Mouse (Mus musculus): ENCODE measurements at regions not wholly inside any gene's neighbourhood (a gene's known extent, or its start where the extent isn't known, plus 50 kb on each side); places are given as distances from the start of the nearest gene placed in this dataset.
"Not testable (repeated sequence)": the region's sequence is repeated elsewhere in the genome, so short reads cannot be mapped to it uniquely, and the experiment has no call there.

DNA sequence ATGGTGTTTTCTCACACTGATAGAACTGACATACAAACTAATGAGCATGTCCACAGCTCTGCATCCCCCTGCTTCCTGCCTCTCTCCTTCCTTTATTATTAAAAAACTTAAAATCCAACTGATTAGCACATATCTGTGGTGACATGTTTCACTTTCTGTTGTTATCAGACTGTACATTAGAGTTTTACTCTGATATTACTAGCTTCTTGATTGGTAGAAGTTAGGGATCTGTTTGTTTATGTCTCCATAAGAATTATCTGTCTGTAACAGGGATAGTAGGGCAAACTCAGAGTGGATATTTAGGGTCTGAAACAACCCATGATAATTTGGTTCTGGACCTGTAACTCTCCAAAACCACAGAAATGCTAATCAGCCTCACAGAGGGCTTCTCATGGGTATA is 358.6 kb downstream of the Dync2h1 start:
- DNase-seq (ENCODE audit: low spot score) (no peak), ATAC-seq (ENCODE audit: insufficient read depth, low read depth) (no peak)
- H3K9me3 ChIP-seq (replicated peaks; ENCODE audit: control insufficient read depth, low read length), result no peaks in the 10 kb centered on the region
- no peaks in the 10 kb centered on the region for H3K4me1 ChIP-seq (ENCODE audit: control insufficient read depth, insufficient read depth)
- no peak overlapping the region for H3K27ac ChIP-seq (ENCODE audit: low read depth)
- no peaks in the 10 kb centered on the region for H3K36me3 ChIP-seq (replicated peaks; ENCODE audit: control insufficient read depth, insufficient read depth, low read length)
- H3K9ac ChIP-seq (replicated peaks; ENCODE audit: low read depth, low read length), result no peak overlapping the region
- no peaks in the 10 kb centered on the region for H3K27me3 ChIP-seq (ENCODE audit: control insufficient read depth, insufficient read depth, low read length)
- H3K4me2 ChIP-seq (ENCODE audit: low read depth, low read length), result no peak overlapping the region
- no peak for TF ChIP-seq CTCF (IDR thresholded peaks at IDR 0.05; ENCODE audit: low read depth)
- no peak for TF ChIP-seq EP300 (IDR thresholded peaks at IDR 0.05; ENCODE audit: low read depth)
- no peak overlapping the region for H3K4me3 ChIP-seq (ENCODE audit: low read depth, low read length)

DNA sequence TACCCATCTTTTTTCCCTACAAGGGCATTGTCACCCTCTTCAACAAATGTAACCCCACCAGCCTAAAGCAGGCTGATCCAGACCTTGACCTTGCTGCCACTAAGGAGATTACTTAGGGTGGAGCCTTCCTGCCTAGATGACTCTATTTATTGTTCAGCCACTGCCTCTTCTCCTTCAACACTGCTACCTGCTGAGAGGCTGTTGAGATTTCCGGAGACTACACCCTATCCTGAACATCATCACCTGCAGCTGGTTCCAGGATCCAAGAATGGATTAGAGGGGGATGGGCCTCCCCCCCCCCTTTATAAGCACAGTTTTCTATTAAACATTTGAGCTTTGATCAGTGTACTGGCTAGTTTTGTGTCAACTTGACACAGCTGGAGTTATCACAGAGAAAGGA is 360.3 kb downstream of the Dync2h1 start:
- not testable (repeated sequence) for H3K27me3 ChIP-seq (ENCODE audit: control insufficient read depth, insufficient read depth, low read length); H3K36me3 ChIP-seq (replicated peaks; ENCODE audit: control insufficient read depth, insufficient read depth, low read length); H3K4me3 ChIP-seq (ENCODE audit: low read depth, low read length); H3K9me3 ChIP-seq (replicated peaks; ENCODE audit: control insufficient read depth, low read length); H3K27ac ChIP-seq (ENCODE audit: low read depth); DNase-seq (ENCODE audit: low spot score); H3K9ac ChIP-seq (replicated peaks; ENCODE audit: low read depth, low read length); H3K4me1 ChIP-seq (ENCODE audit: control insufficient read depth, insufficient read depth); H3K4me2 ChIP-seq (ENCODE audit: low read depth, low read length); ATAC-seq (ENCODE audit: insufficient read depth, low read depth)
- 43% methylated on average over 1 of the region's 1 CpGs for WGBS

DNA sequence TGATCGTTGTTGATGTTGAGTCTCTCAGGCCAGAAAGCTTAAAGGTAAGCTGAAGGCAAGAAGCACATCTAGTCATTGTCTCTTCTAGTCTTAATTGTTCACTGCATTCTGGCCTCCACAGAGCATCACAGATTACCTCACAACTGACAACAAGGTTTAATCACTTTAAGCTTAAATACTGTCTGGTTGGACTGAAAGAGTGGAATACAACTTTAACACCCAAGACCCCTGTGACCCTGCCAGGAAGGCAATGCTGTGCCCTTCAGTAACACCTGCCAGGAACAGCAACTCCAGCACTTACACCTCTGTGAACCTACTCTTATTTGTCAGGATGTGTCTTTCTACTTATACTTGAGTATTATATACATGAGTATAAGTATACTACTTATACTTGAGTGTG is 360.7 kb downstream of the Dync2h1 start:
- no peak for DNase-seq (ENCODE audit: low spot score)
- H3K4me1 ChIP-seq (ENCODE audit: control insufficient read depth, insufficient read depth), result no peaks in the 10 kb centered on the region
- no peak overlapping the region for H3K4me2 ChIP-seq (ENCODE audit: low read depth, low read length)
- H3K9me3 ChIP-seq (replicated peaks; ENCODE audit: control insufficient read depth, low read length), result no peaks in the 10 kb centered on the region
- H3K9ac ChIP-seq (replicated peaks; ENCODE audit: low read depth, low read length), result no peak overlapping the region
- H3K36me3 ChIP-seq (replicated peaks; ENCODE audit: control insufficient read depth, insufficient read depth, low read length), result no peaks in the 10 kb centered on the region
- no peak for TF ChIP-seq EP300 (IDR thresholded peaks at IDR 0.05; ENCODE audit: low read depth)
- no peak for TF ChIP-seq CTCF (IDR thresholded peaks at IDR 0.05; ENCODE audit: low read depth)
- no peak for ATAC-seq (ENCODE audit: insufficient read depth, low read depth)
- H3K27me3 ChIP-seq (ENCODE audit: control insufficient read depth, insufficient read depth, low read length), result no peaks in the 10 kb centered on the region
- no peak overlapping the region for H3K27ac ChIP-seq (ENCODE audit: low read depth)
- 64% methylated on average over 1 of the region's 1 CpGs for WGBS
- H3K4me3 ChIP-seq (ENCODE audit: low read depth, low read length), result no peak overlapping the region

- no peaks in the 10 kb centered on the region for H3K4me1 ChIP-seq (ENCODE audit: control insufficient read depth, insufficient read depth)
- no peak overlapping the region for H3K4me2 ChIP-seq (ENCODE audit: low read depth, low read length)
- H3K27me3 ChIP-seq (ENCODE audit: control insufficient read depth, insufficient read depth, low read length), result no peaks in the 10 kb centered on the region
- TF ChIP-seq EP300 (IDR thresholded peaks at IDR 0.05; ENCODE audit: low read depth) (no peak), CTCF (IDR thresholded peaks at IDR 0.05; ENCODE audit: low read depth) (no peak)
- DNase-seq (ENCODE audit: low spot score) (no peak), ATAC-seq (ENCODE audit: insufficient read depth, low read depth) (no peak)
- H3K9ac ChIP-seq (replicated peaks; ENCODE audit: low read depth, low read length), result no peak overlapping the region
- H3K9me3 ChIP-seq (replicated peaks; ENCODE audit: control insufficient read depth, low read length), result no peaks in the 10 kb centered on the region
- no peak overlapping the region for H3K4me3 ChIP-seq (ENCODE audit: low read depth, low read length)
- H3K27ac ChIP-seq (ENCODE audit: low read depth), result no peak overlapping the region
- WGBS, result 27% methylated on average over 2 of the region's 2 CpGs
- no peaks in the 10 kb centered on the region for H3K36me3 ChIP-seq (replicated peaks; ENCODE audit: control insufficient read depth, insufficient read depth, low read length)
Observed at GRCm38 (mm10) chr9:6776671-6777070, 407.6 kb downstream of the Dync2h1 start.

DNA sequence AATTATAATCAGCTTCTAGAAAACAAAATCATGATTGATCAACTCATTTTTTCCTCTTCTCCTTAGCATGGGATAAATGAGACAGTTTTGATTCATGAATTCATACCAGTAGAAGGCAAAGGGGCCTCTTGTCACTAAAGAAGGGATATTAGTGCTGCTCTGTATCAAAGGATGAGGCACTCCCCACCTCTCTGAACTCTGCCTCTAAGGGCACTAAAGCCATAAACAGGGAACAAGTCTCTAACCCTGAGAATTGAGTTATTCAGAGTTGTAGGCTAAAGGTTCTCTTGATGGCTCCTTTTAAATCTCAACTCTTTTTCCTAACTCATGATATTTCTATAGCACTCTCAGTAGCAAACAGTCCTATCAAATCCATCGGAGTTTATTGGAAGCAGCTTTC is 442.8 kb downstream of the Dync2h1 start:
- no peak for DNase-seq (ENCODE audit: low spot score)

GRCm38 (mm10) chr9:6736411-6736810 is 447.8 kb downstream of the Dync2h1 start:
- 81% methylated on average over 1 of the region's 1 CpGs for WGBS
- Histone ChIP-seq H3K36me3 (replicated peaks; ENCODE audit: control insufficient read depth, insufficient read depth, low read length) (no peaks in the 10 kb centered on the region), H3K9ac (replicated peaks; ENCODE audit: low read depth, low read length) (no peak overlapping the region), H3K4me3 (ENCODE audit: low read depth, low read length) (no peak overlapping the region), H3K4me2 (ENCODE audit: low read depth, low read length) (no peak overlapping the region), H3K27me3 (ENCODE audit: control insufficient read depth, insufficient read depth, low read length) (no peaks in the 10 kb centered on the region), H3K9me3 (replicated peaks; ENCODE audit: control insufficient read depth, low read length) (no peaks in the 10 kb centered on the region), H3K27ac (ENCODE audit: low read depth) (no peak overlapping the region), H3K4me1 (ENCODE audit: control insufficient read depth, insufficient read depth) (no peaks in the 10 kb centered on the region)
- TF ChIP-seq CTCF (IDR thresholded peaks at IDR 0.05; ENCODE audit: low read depth), result no peak
- TF ChIP-seq EP300 (IDR thresholded peaks at IDR 0.05; ENCODE audit: low read depth), result no peak
- ATAC-seq (ENCODE audit: insufficient read depth, low read depth) (no peak), DNase-seq (ENCODE audit: low spot score) (no peak)

More for the DNA sequence above, 442.8 kb downstream of the Dync2h1 start:
- Histone ChIP-seq H3K9ac (replicated peaks; ENCODE audit: low read depth, low read length) (no peak overlapping the region), H3K27ac (ENCODE audit: low read depth) (no peak overlapping the region), H3K4me1 (ENCODE audit: control insufficient read depth, insufficient read depth) (no peaks in the 10 kb centered on the region), H3K4me3 (ENCODE audit: low read depth, low read length) (no peak overlapping the region), H3K9me3 (replicated peaks; ENCODE audit: control insufficient read depth, low read length) (no peaks in the 10 kb centered on the region), H3K4me2 (ENCODE audit: low read depth, low read length) (no peak overlapping the region), H3K36me3 (replicated peaks; ENCODE audit: control insufficient read depth, insufficient read depth, low read length) (no peaks in the 10 kb centered on the region), H3K27me3 (ENCODE audit: control insufficient read depth, insufficient read depth, low read length) (no peaks in the 10 kb centered on the region)
- WGBS, result 81% methylated on average over 1 of the region's 1 CpGs
- no peak for ATAC-seq (ENCODE audit: insufficient read depth, low read depth)
- TF ChIP-seq CTCF (IDR thresholded peaks at IDR 0.05; ENCODE audit: low read depth), result no peak
- TF ChIP-seq EP300 (IDR thresholded peaks at IDR 0.05; ENCODE audit: low read depth), result no peak

All from heart, postnatal 0 days (tissue).